Mouse (Mus musculus): ENCODE measurements at regions not wholly inside any gene's neighbourhood (a gene's known extent, or its start where the extent isn't known, plus 50 kb on each side); places are given as distances from the start of the nearest gene placed in this dataset.

DNA sequence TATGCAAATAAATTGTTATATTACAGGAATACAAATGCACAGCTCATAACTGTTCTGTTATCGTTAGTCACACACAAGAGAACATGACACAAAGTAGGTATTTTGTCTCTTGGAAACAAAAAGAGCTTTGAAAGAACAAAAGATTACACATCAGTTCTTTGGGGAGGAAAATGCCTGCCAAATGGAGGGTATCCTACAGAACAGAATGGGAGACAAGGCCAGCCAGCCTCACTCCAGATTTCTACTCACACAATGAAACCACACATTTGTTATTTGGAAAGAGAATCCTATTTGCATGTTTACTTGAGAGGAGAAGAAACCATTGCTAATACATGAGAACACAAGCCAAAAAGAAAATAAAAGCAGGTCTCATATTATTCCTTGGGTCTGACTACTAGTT is 258.0 kb downstream of the Abcc12 start:
- H3K4me1 ChIP-seq (ENCODE audit: control insufficient read depth, insufficient read depth, low read length) = no peaks in the 10 kb centered on the region
- H3K9me3 ChIP-seq (ENCODE audit: control insufficient read depth, low read length) = no peaks in the 10 kb centered on the region
- no peaks in the 10 kb centered on the region for H3K36me3 ChIP-seq (ENCODE audit: control insufficient read depth, insufficient read depth, low read length)
- ATAC-seq (ENCODE audit: insufficient number of reproducible peaks, low FRiP score, low TSS enrichment, low read depth) = no peak
- H3K27ac ChIP-seq (replicated peaks; ENCODE audit: low read depth, low read length) = no peak overlapping the region
- 91% methylated on average over 1 of the region's 1 CpGs for WGBS
- no peak overlapping the region for H3K9ac ChIP-seq (ENCODE audit: low read length)
- no peak for DNase-seq (ENCODE audit: low spot score)
- H3K4me3 ChIP-seq (ENCODE audit: low read depth, low read length) = no peak overlapping the region
- H3K27me3 ChIP-seq (ENCODE audit: control insufficient read depth, insufficient read depth, low read length) = no peaks in the 10 kb centered on the region
- H3K4me2 ChIP-seq (ENCODE audit: low read depth, severe bottlenecking) = no peak overlapping the region

DNA sequence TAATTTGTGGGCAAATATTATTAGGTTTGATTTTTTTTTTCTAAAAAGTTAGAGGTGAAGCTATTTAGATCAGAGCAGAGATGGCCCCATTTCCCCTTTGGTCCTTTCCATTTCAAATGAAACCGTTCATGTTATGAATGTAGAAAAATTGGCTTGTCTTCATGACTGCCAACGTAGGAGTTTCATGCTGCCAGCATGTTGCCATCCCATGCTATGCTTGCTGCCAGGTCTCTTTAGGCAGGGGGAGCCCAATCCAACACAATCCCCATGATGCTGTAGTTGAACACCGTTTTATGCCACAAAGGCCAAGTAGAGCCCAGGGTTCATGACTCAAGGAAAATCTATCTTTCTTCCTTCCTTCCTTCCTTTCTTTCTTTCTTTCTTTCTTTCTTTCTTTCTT is 259.5 kb downstream of the Abcc12 start:
- ATAC-seq (ENCODE audit: insufficient number of reproducible peaks, low FRiP score, low TSS enrichment, low read depth) = no peak
- WGBS = 89% methylated on average over 3 of the region's 3 CpGs
- H3K9ac ChIP-seq (ENCODE audit: low read length) = no peak overlapping the region

DNA sequence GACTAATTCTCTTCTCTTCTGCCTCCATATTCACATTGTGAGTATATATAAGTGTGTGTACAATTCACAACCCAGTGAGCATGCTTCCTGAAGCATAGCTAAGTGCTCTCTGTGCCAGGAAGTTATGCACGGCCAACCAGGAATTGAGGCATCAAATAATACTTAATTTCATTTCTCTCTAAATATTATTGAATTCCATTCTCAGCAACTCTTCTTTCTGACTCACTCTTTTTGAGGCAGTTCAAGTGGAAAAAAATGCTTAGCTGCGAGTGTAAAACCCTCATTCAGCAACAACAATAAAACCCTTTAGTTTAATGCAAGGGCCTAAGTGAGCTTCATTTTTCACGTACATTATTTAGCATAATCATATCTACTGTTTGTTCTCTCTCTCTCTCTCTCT is 262.0 kb downstream of the Abcc12 start:
- ATAC-seq (ENCODE audit: insufficient number of reproducible peaks, low FRiP score, low TSS enrichment, low read depth) = no peak
- Histone ChIP-seq H3K27ac (replicated peaks; ENCODE audit: low read depth, low read length) (no peak overlapping the region), H3K27me3 (ENCODE audit: control insufficient read depth, insufficient read depth, low read length) (no peaks in the 10 kb centered on the region), H3K36me3 (ENCODE audit: control insufficient read depth, insufficient read depth, low read length) (no peaks in the 10 kb centered on the region), H3K4me1 (ENCODE audit: control insufficient read depth, insufficient read depth, low read length) (no peaks in the 10 kb centered on the region), H3K4me2 (ENCODE audit: low read depth, severe bottlenecking) (no peak overlapping the region), H3K9me3 (ENCODE audit: control insufficient read depth, low read length) (no peaks in the 10 kb centered on the region), H3K9ac (ENCODE audit: low read length) (no peak overlapping the region), H3K4me3 (ENCODE audit: low read depth, low read length) (no peak overlapping the region)
- WGBS = 87% methylated on average over 3 of the region's 3 CpGs
- no peak for DNase-seq (ENCODE audit: low spot score)

More for the DNA sequence above, 259.5 kb downstream of the Abcc12 start:
- H3K4me1 ChIP-seq (ENCODE audit: control insufficient read depth, insufficient read depth, low read length) = no peaks in the 10 kb centered on the region
- DNase-seq (ENCODE audit: low spot score) = no peak
- no peaks in the 10 kb centered on the region for H3K27me3 ChIP-seq (ENCODE audit: control insufficient read depth, insufficient read depth, low read length)
- H3K9me3 ChIP-seq (ENCODE audit: control insufficient read depth, low read length) = no peaks in the 10 kb centered on the region
- H3K36me3 ChIP-seq (ENCODE audit: control insufficient read depth, insufficient read depth, low read length) = no peaks in the 10 kb centered on the region
- no peak overlapping the region for H3K4me3 ChIP-seq (ENCODE audit: low read depth, low read length)
- no peak overlapping the region for H3K4me2 ChIP-seq (ENCODE audit: low read depth, severe bottlenecking)
- H3K27ac ChIP-seq (replicated peaks; ENCODE audit: low read depth, low read length) = no peak overlapping the region

DNA sequence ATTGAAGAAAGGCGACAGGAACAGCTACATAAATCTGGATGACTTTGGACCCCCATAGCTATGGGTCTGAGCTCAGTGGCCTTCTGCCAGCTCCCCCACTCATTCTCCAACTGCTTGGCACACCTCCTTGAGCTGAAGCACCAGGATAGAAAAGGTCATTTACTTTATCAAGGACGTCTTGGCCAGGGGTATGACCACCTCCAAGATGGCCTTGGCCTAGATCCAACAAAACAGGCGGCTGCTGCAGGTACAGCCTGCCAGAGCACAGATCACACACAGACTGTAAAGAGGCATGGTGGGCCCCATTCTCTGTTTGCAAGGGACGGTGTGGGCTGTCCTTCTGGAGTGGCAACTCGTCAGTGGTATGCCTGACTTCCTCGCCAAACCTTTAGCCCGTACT is 264.2 kb downstream of the Abcc12 start:
- no peaks in the 10 kb centered on the region for H3K4me1 ChIP-seq (ENCODE audit: control insufficient read depth, insufficient read depth, low read length)
- no peaks in the 10 kb centered on the region for H3K9me3 ChIP-seq (ENCODE audit: control insufficient read depth, low read length)
- WGBS = 90% methylated on average over 7 of the region's 7 CpGs
- DNase-seq (ENCODE audit: low spot score) (no peak), ATAC-seq (ENCODE audit: insufficient number of reproducible peaks, low FRiP score, low TSS enrichment, low read depth) (no peak)
- no peak overlapping the region for H3K27ac ChIP-seq (replicated peaks; ENCODE audit: low read depth, low read length)
- H3K27me3 ChIP-seq (ENCODE audit: control insufficient read depth, insufficient read depth, low read length) = no peaks in the 10 kb centered on the region
- no peaks in the 10 kb centered on the region for H3K36me3 ChIP-seq (ENCODE audit: control insufficient read depth, insufficient read depth, low read length)
- H3K9ac ChIP-seq (ENCODE audit: low read length) = no peak overlapping the region
- H3K4me3 ChIP-seq (ENCODE audit: low read depth, low read length) = no peak overlapping the region
- no peak overlapping the region for H3K4me2 ChIP-seq (ENCODE audit: low read depth, severe bottlenecking)

DNA sequence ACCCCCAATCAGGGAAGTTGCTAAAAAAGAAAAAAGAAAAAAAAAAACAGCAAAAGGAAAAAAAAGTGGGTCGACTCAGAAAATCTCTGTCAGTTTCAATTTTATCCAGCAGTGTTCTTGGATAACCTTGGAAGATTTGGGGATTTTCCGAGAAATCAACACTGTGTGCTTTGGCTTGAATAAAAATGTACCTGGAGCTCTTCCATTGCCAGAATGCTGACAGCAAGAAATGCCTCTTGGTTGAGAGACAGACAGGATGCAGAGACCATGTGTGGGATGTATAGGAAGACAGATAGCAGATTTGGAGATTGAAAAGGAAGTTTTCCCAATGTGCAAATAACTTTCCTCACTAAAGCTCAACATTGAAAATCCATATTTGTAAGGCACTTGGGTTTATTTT is 271.0 kb downstream of the Abcc12 start:
- H3K9me3 ChIP-seq (ENCODE audit: control insufficient read depth, low read length) = no peaks in the 10 kb centered on the region
- H3K27me3 ChIP-seq (ENCODE audit: control insufficient read depth, insufficient read depth, low read length) = no peaks in the 10 kb centered on the region
- H3K4me1 ChIP-seq (ENCODE audit: control insufficient read depth, insufficient read depth, low read length) = no peaks in the 10 kb centered on the region
- no peak overlapping the region for H3K27ac ChIP-seq (replicated peaks; ENCODE audit: low read depth, low read length)
- WGBS = 80% methylated on average over 2 of the region's 2 CpGs
- DNase-seq (ENCODE audit: low spot score) (no peak), ATAC-seq (ENCODE audit: insufficient number of reproducible peaks, low FRiP score, low TSS enrichment, low read depth) (no peak)
- no peaks in the 10 kb centered on the region for H3K36me3 ChIP-seq (ENCODE audit: control insufficient read depth, insufficient read depth, low read length)
- H3K9ac ChIP-seq (ENCODE audit: low read length) = no peak overlapping the region
- no peak overlapping the region for H3K4me2 ChIP-seq (ENCODE audit: low read depth, severe bottlenecking)
- H3K4me3 ChIP-seq (ENCODE audit: low read depth, low read length) = no peak overlapping the region

DNA sequence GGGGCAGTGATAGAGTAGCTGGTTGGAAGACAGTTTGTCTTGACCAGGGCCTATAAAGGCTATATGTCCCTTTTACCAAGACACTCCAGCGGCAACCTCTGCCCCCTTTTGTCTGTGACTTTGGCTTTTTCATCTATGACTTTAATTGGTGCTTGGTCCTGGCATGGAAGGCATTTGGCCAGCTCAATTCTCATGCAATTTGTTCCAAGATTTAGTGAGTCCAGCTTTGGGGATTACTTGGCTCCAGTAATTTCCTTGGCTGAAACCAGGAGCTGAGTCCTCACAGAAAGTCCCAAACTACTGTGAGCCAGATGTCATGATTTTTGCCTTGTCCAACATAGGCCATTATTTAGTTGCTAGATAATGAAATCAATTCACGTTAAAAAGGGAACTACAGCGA is 273.1 kb downstream of the Abcc12 start:
- DNase-seq (ENCODE audit: low spot score) = no peak
- H3K4me3 ChIP-seq (ENCODE audit: low read depth, low read length) = no peak overlapping the region
- 89% methylated on average over 3 of the region's 3 CpGs for WGBS
- no peaks in the 10 kb centered on the region for H3K27me3 ChIP-seq (ENCODE audit: control insufficient read depth, insufficient read depth, low read length)
- H3K9ac ChIP-seq (ENCODE audit: low read length) = no peak overlapping the region
- ATAC-seq (ENCODE audit: insufficient number of reproducible peaks, low FRiP score, low TSS enrichment, low read depth) = no peak
- H3K4me1 ChIP-seq (ENCODE audit: control insufficient read depth, insufficient read depth, low read length) = no peaks in the 10 kb centered on the region
- no peaks in the 10 kb centered on the region for H3K9me3 ChIP-seq (ENCODE audit: control insufficient read depth, low read length)
- H3K27ac ChIP-seq (replicated peaks; ENCODE audit: low read depth, low read length) = no peak overlapping the region
- H3K4me2 ChIP-seq (ENCODE audit: low read depth, severe bottlenecking) = no peak overlapping the region
- H3K36me3 ChIP-seq (ENCODE audit: control insufficient read depth, insufficient read depth, low read length) = no peaks in the 10 kb centered on the region

DNA sequence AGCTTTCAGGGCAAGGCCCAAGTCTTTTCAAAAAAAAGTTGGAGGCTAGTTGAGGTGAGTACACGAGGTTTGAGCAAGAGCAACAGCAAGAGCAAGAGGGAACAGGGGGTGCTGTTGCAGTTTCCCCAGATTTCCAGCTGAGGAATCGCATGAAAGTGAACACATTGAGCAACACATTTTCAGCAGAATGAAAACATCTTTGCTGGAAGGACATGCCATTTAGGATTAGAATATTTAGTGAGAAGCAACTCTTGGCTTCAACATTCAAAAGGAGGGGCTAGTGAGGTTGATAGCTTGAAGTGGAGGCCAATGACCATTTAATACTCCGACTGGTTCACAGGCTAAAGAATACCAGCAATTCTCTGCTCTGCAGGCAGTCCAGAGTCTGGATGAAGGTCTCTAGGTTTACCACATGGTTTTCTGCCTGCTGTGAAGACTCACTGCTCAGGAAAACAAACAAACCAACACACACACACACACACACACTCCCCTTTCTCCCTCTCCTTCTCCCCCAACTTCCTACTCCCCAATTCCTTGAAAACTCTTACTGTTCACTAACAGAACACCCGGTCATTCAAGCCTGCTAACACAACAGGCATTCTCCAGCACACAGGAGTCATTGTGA is 278.5 kb downstream of the Abcc12 start:
- H3K9ac ChIP-seq (ENCODE audit: low read length) = no peak overlapping the region
- 58% methylated on average over 4 of the region's 4 CpGs for WGBS
- H3K27ac ChIP-seq (replicated peaks; ENCODE audit: low read depth, low read length) = no peak overlapping the region
- H3K27me3 ChIP-seq (ENCODE audit: control insufficient read depth, insufficient read depth, low read length) = no peaks in the 10 kb centered on the region
- ATAC-seq (ENCODE audit: insufficient number of reproducible peaks, low FRiP score, low TSS enrichment, low read depth) (no peak), DNase-seq (ENCODE audit: low spot score) (no peak)
- no peak overlapping the region for H3K4me2 ChIP-seq (ENCODE audit: low read depth, severe bottlenecking)
- no peak overlapping the region for H3K4me3 ChIP-seq (ENCODE audit: low read depth, low read length)
- H3K36me3 ChIP-seq (ENCODE audit: control insufficient read depth, insufficient read depth, low read length) = no peaks in the 10 kb centered on the region
- H3K4me1 ChIP-seq (ENCODE audit: control insufficient read depth, insufficient read depth, low read length) = no peaks in the 10 kb centered on the region
- no peaks in the 10 kb centered on the region for H3K9me3 ChIP-seq (ENCODE audit: control insufficient read depth, low read length)

DNA sequence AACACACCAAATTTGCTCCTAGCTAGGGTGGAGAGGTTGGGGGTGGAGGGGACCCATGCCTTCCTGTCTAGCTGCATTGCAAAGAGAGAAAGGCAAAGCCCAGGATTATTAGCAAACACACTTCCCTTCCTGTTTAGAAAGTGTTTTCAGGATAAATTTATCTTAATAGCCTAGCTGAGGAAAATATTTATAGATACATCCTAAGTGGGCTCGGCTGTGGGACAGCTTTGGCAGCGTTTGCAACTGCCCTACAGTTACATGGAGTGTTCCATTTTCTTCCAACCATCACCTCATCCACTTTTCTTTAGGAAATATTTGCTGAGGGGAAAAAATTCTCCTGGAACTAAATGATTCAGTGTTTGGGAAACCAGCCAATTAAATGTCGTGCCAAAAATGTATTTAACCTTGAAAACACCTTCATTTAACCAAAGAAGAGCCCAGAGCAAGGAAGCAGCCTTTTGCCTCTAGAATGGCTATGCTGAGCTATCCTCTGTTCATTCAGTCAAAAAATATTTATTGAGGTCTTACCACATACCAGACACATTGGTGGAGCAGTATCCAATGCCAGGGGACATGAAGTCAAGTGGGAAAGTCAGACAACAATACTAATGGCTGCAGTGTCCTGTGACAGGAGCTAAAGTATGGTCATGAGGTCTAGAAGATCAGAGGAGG is 291.6 kb downstream of the Abcc12 start:
- DNase-seq (ENCODE audit: low spot score) (no peak), ATAC-seq (ENCODE audit: insufficient number of reproducible peaks, low FRiP score, low TSS enrichment, low read depth) (no peak)
- no peaks in the 10 kb centered on the region for H3K27me3 ChIP-seq (ENCODE audit: control insufficient read depth, insufficient read depth, low read length)
- no peak overlapping the region for H3K4me3 ChIP-seq (ENCODE audit: low read depth, low read length)
- 86% methylated on average over 3 of the region's 3 CpGs for WGBS
- no peaks in the 10 kb centered on the region for H3K36me3 ChIP-seq (ENCODE audit: control insufficient read depth, insufficient read depth, low read length)
- no peaks in the 10 kb centered on the region for H3K4me1 ChIP-seq (ENCODE audit: control insufficient read depth, insufficient read depth, low read length)
- H3K9me3 ChIP-seq (ENCODE audit: control insufficient read depth, low read length) = no peaks in the 10 kb centered on the region
- H3K9ac ChIP-seq (ENCODE audit: low read length) = no peak overlapping the region
- H3K4me2 ChIP-seq (ENCODE audit: low read depth, severe bottlenecking) = no peak overlapping the region
- no peak overlapping the region for H3K27ac ChIP-seq (replicated peaks; ENCODE audit: low read depth, low read length)

DNA sequence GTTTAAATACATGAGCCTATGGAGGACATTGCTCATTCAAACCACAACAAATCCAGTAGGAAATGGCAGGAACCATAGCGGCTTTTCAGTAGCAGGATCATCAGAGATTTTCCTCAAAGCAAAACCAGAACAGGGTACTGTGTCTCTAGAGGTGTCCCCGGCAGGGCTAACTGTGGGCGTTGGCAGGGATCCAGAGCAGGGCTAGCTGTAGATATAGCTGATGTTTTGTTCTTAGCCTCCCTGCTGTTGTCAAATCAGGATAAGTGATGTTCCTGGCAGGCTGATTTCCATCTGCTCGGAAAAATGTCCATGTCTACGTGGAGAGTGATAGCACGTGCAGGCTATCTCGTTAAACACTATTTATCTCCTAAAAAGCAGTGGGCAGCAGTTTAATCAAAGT is 297.6 kb downstream of the Abcc12 start:
- Histone ChIP-seq H3K4me2 (ENCODE audit: low read depth, severe bottlenecking) (no peak overlapping the region), H3K27ac (replicated peaks; ENCODE audit: low read depth, low read length) (no peak overlapping the region), H3K36me3 (ENCODE audit: control insufficient read depth, insufficient read depth, low read length) (no peaks in the 10 kb centered on the region), H3K9me3 (ENCODE audit: control insufficient read depth, low read length) (no peaks in the 10 kb centered on the region), H3K27me3 (ENCODE audit: control insufficient read depth, insufficient read depth, low read length) (no peaks in the 10 kb centered on the region), H3K4me1 (ENCODE audit: control insufficient read depth, insufficient read depth, low read length) (no peaks in the 10 kb centered on the region), H3K4me3 (ENCODE audit: low read depth, low read length) (no peak overlapping the region), H3K9ac (ENCODE audit: low read length) (no peak overlapping the region)
- 74% methylated on average over 7 of the region's 7 CpGs for WGBS
- DNase-seq (ENCODE audit: low spot score) = no peak
- ATAC-seq (ENCODE audit: insufficient number of reproducible peaks, low FRiP score, low TSS enrichment, low read depth) = no peak

Measured in limb, embryonic 11.5 days (tissue).